Mouse (Mus musculus): ENCODE results near the gene Patl1. TPM values are rescaled to one million over a fixed set of nuclear protein-coding genes. Genes with fewer than 3 reads are reported as not detected.
"Not testable (repeated sequence)": the region's sequence is repeated elsewhere in the genome, so short reads cannot be mapped to it uniquely, and the experiment has no call there.

Gene Patl1
- polyA plus RNA-seq, 1 experiment from 2014 or later = 15.8 TPM

GRCm38 (mm10) chr19:11969155-11970050 lies 57.2 kb downstream of the Patl1 start:
- H3K27ac ChIP-seq (replicated peaks) = no peak overlapping the region
- no peak overlapping the region for H3K4me2 ChIP-seq
- H3K27me3 ChIP-seq = no peaks in the 10 kb centered on the region
- WGBS = 72% methylated on average over 9 of the region's 9 CpGs
- peaks cover 42% of the 10 kb centered on the region for H3K36me3 ChIP-seq
- H3K9ac ChIP-seq = peak overlapping the region; percentile 38; the same call in 1 of the 2 replicates
- no peaks in the 10 kb centered on the region for H3K9me3 ChIP-seq
- H3K4me1 ChIP-seq (replicated peaks) = peaks cover 31% of the 10 kb centered on the region
- no peak overlapping the region for H3K4me3 ChIP-seq
- no peak for ATAC-seq (ENCODE audit: low read depth)

- WGBS = 90% methylated on average over 13 of the region's 13 CpGs
- Histone ChIP-seq H3K27ac (replicated peaks) (no peak overlapping the region), H3K4me3 (no peak overlapping the region), H3K27me3 (no peaks in the 10 kb centered on the region), H3K4me1 (replicated peaks) (peaks cover 12% of the 10 kb centered on the region), H3K4me2 (no peak overlapping the region), H3K9me3 (no peaks in the 10 kb centered on the region), H3K36me3 (peaks cover 83% of the 10 kb centered on the region), H3K9ac (no peak overlapping the region)
- no peak for ATAC-seq (ENCODE audit: low read depth)
Measured at GRCm38 (mm10) chr19:11973511-11974222, 61.5 kb downstream of the Patl1 start.

GRCm38 (mm10) chr19:11974223-11974540 lies 62.0 kb downstream of the Patl1 start:
- no peak for ATAC-seq (ENCODE audit: low read depth)
- no peaks in the 10 kb centered on the region for H3K27me3 ChIP-seq
- no peak overlapping the region for H3K27ac ChIP-seq (replicated peaks)
- no peak overlapping the region for H3K4me3 ChIP-seq
- no peak overlapping the region for H3K9ac ChIP-seq
- peaks cover 88% of the 10 kb centered on the region for H3K36me3 ChIP-seq
- H3K4me2 ChIP-seq = no peak overlapping the region
- peaks cover 7% of the 10 kb centered on the region for H3K4me1 ChIP-seq (replicated peaks)
- H3K9me3 ChIP-seq = no peaks in the 10 kb centered on the region
- WGBS = 91% methylated on average over 2 of the region's 2 CpGs

GRCm38 (mm10) chr19:11975683-11976082 lies 63.5 kb downstream of the Patl1 start:
- WGBS = 87% methylated on average over 4 of the region's 4 CpGs
- H3K4me3 ChIP-seq = no peak overlapping the region
- H3K4me1 ChIP-seq (replicated peaks) = no peaks in the 10 kb centered on the region
- H3K36me3 ChIP-seq = peaks cover 99% of the 10 kb centered on the region
- H3K27ac ChIP-seq (replicated peaks) = no peak overlapping the region
- no peak for ATAC-seq (ENCODE audit: low read depth)
- H3K9me3 ChIP-seq = no peaks in the 10 kb centered on the region
- no peak overlapping the region for H3K4me2 ChIP-seq
- H3K27me3 ChIP-seq = no peaks in the 10 kb centered on the region
- H3K9ac ChIP-seq = no peak overlapping the region

DNA sequence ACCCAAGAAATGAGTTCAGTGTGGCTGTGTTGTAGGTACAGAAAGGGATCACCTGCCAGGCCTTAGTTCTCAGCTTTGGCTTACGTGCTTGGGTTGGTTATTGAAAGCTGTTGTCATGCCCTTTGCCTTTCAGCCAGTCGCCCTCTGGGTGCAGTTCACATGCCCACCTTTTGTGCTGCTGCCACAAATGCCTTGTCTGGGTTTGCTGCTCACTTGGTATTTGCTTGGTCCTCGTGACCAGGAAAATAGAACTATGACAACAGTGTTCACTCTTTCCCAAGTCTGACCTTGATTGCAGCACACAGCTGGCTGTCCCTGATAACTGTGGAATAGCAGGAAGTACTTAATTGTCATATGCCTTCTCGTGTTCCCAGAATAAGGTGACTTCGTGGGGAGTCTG lies 65.2 kb downstream of the Patl1 start:
- no peak for ATAC-seq (ENCODE audit: low read depth)
- 85% methylated on average over 5 of the region's 5 CpGs for WGBS

DNA sequence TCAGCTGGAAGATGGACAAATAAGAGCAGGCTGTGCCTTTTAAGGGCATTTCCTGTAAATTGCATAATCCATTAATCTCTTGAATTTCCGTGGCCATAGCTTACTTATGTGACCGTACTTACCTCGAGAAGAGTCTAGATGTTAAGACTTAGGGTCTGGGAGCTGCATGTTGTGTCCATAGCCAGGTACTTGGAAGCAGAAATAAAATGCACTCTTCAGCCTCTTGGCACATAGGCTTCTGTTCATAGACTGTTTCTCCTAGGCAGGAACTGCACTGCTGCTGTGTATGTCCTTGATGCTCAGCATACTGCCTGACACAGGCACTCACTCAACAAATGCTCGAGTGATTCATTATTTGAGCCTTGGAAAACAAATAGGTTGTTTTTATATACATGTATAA lies 68.3 kb downstream of the Patl1 start:
- H3K27ac ChIP-seq (replicated peaks) = no peak overlapping the region
- H3K9ac ChIP-seq = no peak overlapping the region
- no peaks in the 10 kb centered on the region for H3K9me3 ChIP-seq
- ATAC-seq (ENCODE audit: low read depth) = no peak
- peaks cover 96% of the 10 kb centered on the region for H3K36me3 ChIP-seq
- H3K4me3 ChIP-seq = no peak overlapping the region
- WGBS = 95% methylated on average over 4 of the region's 4 CpGs
- H3K4me2 ChIP-seq = no peak overlapping the region
- H3K27me3 ChIP-seq = no peaks in the 10 kb centered on the region
- no peaks in the 10 kb centered on the region for H3K4me1 ChIP-seq (replicated peaks)

More for the DNA sequence above, 65.2 kb downstream of the Patl1 start:
- Histone ChIP-seq H3K27ac (replicated peaks) (no peak overlapping the region), H3K9me3 (no peaks in the 10 kb centered on the region), H3K36me3 (peaks cover 98% of the 10 kb centered on the region), H3K27me3 (no peaks in the 10 kb centered on the region), H3K4me3 (no peak overlapping the region), H3K9ac (no peak overlapping the region), H3K4me2 (no peak overlapping the region), H3K4me1 (replicated peaks) (no peaks in the 10 kb centered on the region)

GRCm38 (mm10) chr19:11984614-11985013 lies 72.4 kb downstream of the Patl1 start:
- 82% methylated on average over 5 of the region's 5 CpGs for WGBS
- not testable (repeated sequence) for H3K4me2 ChIP-seq; ATAC-seq (ENCODE audit: low read depth); H3K9me3 ChIP-seq; H3K4me3 ChIP-seq; H3K27me3 ChIP-seq; H3K9ac ChIP-seq; H3K4me1 ChIP-seq (replicated peaks); H3K27ac ChIP-seq (replicated peaks)
- peaks cover 94% of the 10 kb centered on the region for H3K36me3 ChIP-seq

DNA sequence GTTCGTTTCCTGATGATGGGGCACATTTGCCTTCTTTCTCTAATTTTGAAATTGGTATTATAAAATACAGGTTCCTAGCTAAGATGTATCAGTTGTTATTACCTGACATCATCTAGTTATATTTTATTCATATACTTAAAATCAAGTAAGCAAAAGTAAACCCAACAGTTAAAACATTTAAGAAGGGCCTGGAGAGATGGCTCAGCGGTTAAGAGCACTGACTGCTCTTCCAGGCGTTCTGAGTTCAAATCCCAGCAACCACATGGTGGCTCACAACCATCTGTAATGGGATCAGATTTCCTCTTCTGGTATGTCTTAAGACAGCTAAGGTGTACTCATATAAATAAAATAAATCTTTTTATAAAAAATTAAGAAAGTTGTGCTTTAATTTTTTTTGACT lies 75.6 kb downstream of the Patl1 start:
- Histone ChIP-seq H3K4me1 (replicated peaks) (no peaks in the 10 kb centered on the region), H3K27me3 (no peaks in the 10 kb centered on the region), H3K36me3 (peaks cover 93% of the 10 kb centered on the region), H3K9ac (no peak overlapping the region), H3K4me2 (no peak overlapping the region), H3K27ac (replicated peaks) (no peak overlapping the region), H3K9me3 (no peaks in the 10 kb centered on the region), H3K4me3 (no peak overlapping the region)
- WGBS = 94% methylated on average over 3 of the region's 3 CpGs
- ATAC-seq (ENCODE audit: low read depth) = no peak

GRCm38 (mm10) chr19:11989334-11989733 lies 77.1 kb downstream of the Patl1 start:
- peaks cover 93% of the 10 kb centered on the region for H3K36me3 ChIP-seq
- ATAC-seq (ENCODE audit: low read depth) = no peak
- no peak overlapping the region for H3K9ac ChIP-seq
- H3K4me3 ChIP-seq = no peak overlapping the region
- 94% methylated on average over 7 of the region's 7 CpGs for WGBS
- no peaks in the 10 kb centered on the region for H3K9me3 ChIP-seq
- H3K4me1 ChIP-seq (replicated peaks) = no peaks in the 10 kb centered on the region
- H3K27me3 ChIP-seq = no peaks in the 10 kb centered on the region
- H3K4me2 ChIP-seq = no peak overlapping the region
- H3K27ac ChIP-seq (replicated peaks) = no peak overlapping the region

DNA sequence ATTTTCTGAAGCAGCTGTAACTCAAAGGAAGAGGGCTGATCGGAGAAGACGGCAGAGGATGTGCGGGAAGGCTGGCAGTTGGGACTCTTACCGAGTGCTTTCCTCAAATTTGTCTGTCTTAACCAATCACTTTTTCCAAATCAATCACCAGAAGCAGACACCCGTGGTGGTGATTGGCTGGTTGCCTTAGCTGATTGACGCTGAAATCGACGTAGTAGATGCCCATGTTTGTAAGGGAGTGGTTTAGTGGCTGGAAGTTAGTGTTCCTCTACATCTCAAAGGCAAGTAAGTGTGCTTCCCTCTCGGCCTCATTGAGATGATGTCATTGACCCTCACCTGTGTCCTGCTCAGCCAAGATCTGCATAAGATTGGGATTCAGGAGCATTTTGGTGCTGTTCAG lies 79.8 kb downstream of the Patl1 start:
- H3K4me1 ChIP-seq (replicated peaks) = no peaks in the 10 kb centered on the region
- no peak for ATAC-seq (ENCODE audit: low read depth)
- H3K9ac ChIP-seq = no peak overlapping the region
- H3K4me2 ChIP-seq = no peak overlapping the region
- H3K27ac ChIP-seq (replicated peaks) = no peak overlapping the region
- H3K27me3 ChIP-seq = no peaks in the 10 kb centered on the region
- no peak overlapping the region for H3K4me3 ChIP-seq
- 93% methylated on average over 9 of the region's 9 CpGs for WGBS
- H3K36me3 ChIP-seq = peaks cover 83% of the 10 kb centered on the region
- H3K9me3 ChIP-seq = no peaks in the 10 kb centered on the region

DNA sequence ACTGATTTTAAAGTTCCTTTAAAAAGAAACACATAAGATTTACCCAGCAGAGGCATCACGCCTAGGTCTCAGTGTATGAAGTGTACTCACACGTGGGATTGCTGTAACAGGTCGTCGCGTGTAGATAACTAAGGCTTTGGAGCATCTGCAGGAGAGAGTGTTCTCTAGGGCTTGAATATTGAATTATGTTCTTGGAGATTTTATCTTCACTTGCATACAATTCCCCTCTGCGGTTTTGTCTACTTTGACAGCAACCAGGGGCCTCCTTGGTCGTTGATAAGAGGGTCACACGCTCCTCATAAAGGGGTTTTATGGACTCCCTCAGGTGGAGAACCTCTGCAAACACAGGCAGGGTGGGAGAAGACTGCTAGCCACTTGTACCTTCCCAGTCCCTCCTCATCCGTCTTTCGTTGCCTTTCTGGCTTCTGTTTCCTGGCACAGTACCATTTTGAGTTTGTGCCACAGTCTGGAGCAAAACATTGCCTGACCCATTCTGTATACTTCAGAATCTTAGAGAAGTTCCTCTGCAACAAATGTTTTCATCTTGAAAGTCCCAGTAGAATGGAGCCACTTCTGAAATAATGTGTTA lies 80.3 kb downstream of the Patl1 start:
- no peak overlapping the region for H3K4me2 ChIP-seq
- H3K9me3 ChIP-seq = no peaks in the 10 kb centered on the region
- H3K27me3 ChIP-seq = no peaks in the 10 kb centered on the region
- no peak for ATAC-seq (ENCODE audit: low read depth)
- peaks cover 79% of the 10 kb centered on the region for H3K36me3 ChIP-seq
- H3K9ac ChIP-seq = no peak overlapping the region
- WGBS = 90% methylated on average over 10 of the region's 10 CpGs
- H3K4me1 ChIP-seq (replicated peaks) = no peaks in the 10 kb centered on the region
- no peak overlapping the region for H3K4me3 ChIP-seq
- no peak overlapping the region for H3K27ac ChIP-seq (replicated peaks)
